Mouse (Mus musculus): ENCODE results near the gene Camk2d.

GRCm38 (mm10) chr3:126752978-126753377 is 156.9 kb downstream of the Camk2d start:
- TF ChIP-seq CTCF (IDR thresholded peaks at IDR 0.05; ENCODE audit: control insufficient read depth, insufficient read depth, insufficient replicate concordance, low read depth, low read length) (no peak), POLR2A (IDR thresholded peaks at IDR 0.05; ENCODE audit: control insufficient read depth, low read depth, low read length) (no peak)
